Mouse (Mus musculus) kidney, embryonic 16.5 days (tissue): Measurements from ENCODE around the gene Hrc. TPM values are rescaled to one million over a fixed set of nuclear protein-coding genes. Genes with fewer than 3 reads are reported as not detected.

Experiments used
- ATAC-seq: fragments of 200-750 bp; cut with Nextera tagmentation; 2 replicates; pipeline ENCODE4 v1.8.0; 2017; ENCODE audit warnings: moderate TSS enrichment; ENCODE audit not compliant: low FRiP score, low TSS enrichment
- H3K27ac ChIP-seq: fragments of 300-500 bp; sonication (generic); 2 replicates; pipeline ENCODE4 v1.5.1; 2014; ENCODE audit warnings: low read length
- H3K27me3 ChIP-seq: fragments of 300-500 bp; sonication (generic); 2 replicates; pipeline ENCODE4 v1.6.1; 2014; ENCODE audit warnings: low read length, control low read depth, mixed read lengths; ENCODE audit not compliant: insufficient read depth
- H3K36me3 ChIP-seq: fragments of 300-500 bp; sonication (generic); 2 replicates; pipeline ENCODE4 v1.6.1; 2014; ENCODE audit warnings: low read length, control low read depth, mixed read lengths; ENCODE audit not compliant: insufficient read depth
- H3K4me1 ChIP-seq: fragments of 300-500 bp; sonication (generic); 2 replicates; pipeline ENCODE4 v1.6.1; 2014; ENCODE audit warnings: low read length, control low read depth, mixed read lengths; ENCODE audit not compliant: insufficient read depth
- H3K4me2 ChIP-seq: fragments of 300-500 bp; sonication (generic); replicated peaks from 2 replicates; pipeline ENCODE4 v1.6.1; 2014; ENCODE audit warnings: low read depth, low read length
- H3K4me3 ChIP-seq: fragments of 300-500 bp; sonication (generic); 2 replicates; pipeline ENCODE4 v1.5.1; 2014; ENCODE audit warnings: mild to moderate bottlenecking, low read length
- H3K9ac ChIP-seq: fragments of 300-500 bp; sonication (generic); replicated peaks from 2 replicates; pipeline ENCODE4 v1.6.1; 2014; ENCODE audit warnings: low read length
- H3K9me3 ChIP-seq: fragments of 300-500 bp; sonication (generic); 2 replicates; pipeline ENCODE4 v1.6.1; 2016; ENCODE audit warnings: low read length, control low read depth
- WGBS: fragments of 180-500 bp; shearing (Covaris S2); extraction: QIAGEN DNeasy Blood & Tissue Kit; methylation state at CpG from one replicate; pipeline ENCODE4 v1.1.7; 2014; 5-methylcytosine and 5-hydroxymethylcytosine counted together
- polyA plus RNA-seq: library from polyadenylated mRNA; unstranded; fragments of >200 nt; fragmentation: Nextera tagmentation; extraction: Ambion mirVana; gene quantifications from 2 replicates; pipeline ENCODE4 v1.2.1, GENCODE M21; 2015

Gene Hrc
- polyA plus RNA-seq, 1 experiment from 2014 or later = 1.8 TPM

- H3K4me2 ChIP-seq = 0 out of 2 replicates have a peak overlapping the region, but pooled peaks have one; percentile 96
- no peak overlapping the region for H3K9ac ChIP-seq
- no peak for ATAC-seq
- no peak overlapping the region for H3K27ac ChIP-seq
- 73% methylated on average over 16 of the region's 16 CpGs for WGBS
- H3K4me3 ChIP-seq = no peak overlapping the region
- peaks cover 8% of the 10 kb centered on the region for H3K36me3 ChIP-seq
- H3K9me3 ChIP-seq = no peaks in the 10 kb centered on the region
- H3K4me1 ChIP-seq = peaks cover 28% of the 10 kb centered on the region
- peaks cover 38% of the 10 kb centered on the region for H3K27me3 ChIP-seq
Observed at GRCm38 (mm10) chr7:45369022-45369745, 34.1 kb downstream of the Hrc start.

- Histone ChIP-seq H3K27me3 (peaks cover 32% of the 10 kb centered on the region), H3K4me1 (peaks cover 28% of the 10 kb centered on the region), H3K9ac (peak overlapping the region; percentile 22), H3K4me2 (peak overlapping the region; percentile 96), H3K27ac (no peak overlapping the region), H3K9me3 (no peaks in the 10 kb centered on the region), H3K4me3 (peak overlapping the region; percentile 59), H3K36me3 (peaks cover 9% of the 10 kb centered on the region)
- ATAC-seq = peak; percentile 0; the same call in 1 of the 2 replicates
- WGBS = 6% methylated on average over 52 of the region's 52 CpGs
Observed at GRCm38 (mm10) chr7:45369836-45370474, 34.9 kb downstream of the Hrc start.

GRCm38 (mm10) chr7:45370475-45371311 lies 35.6 kb downstream of the Hrc start, which contains the start of gene Lin7b:
Lin7b (minus strand) TSS chr7:45370583.
- peak within 1 kb of the TSS; percentile 96 for H3K4me2 ChIP-seq
- WGBS = 7% methylated on average over 27 of the region's 28 CpGs
- peak; percentile 79 for ATAC-seq
- no peaks in the 10 kb centered on the region for H3K9me3 ChIP-seq
- peak within 1 kb of the TSS; percentile 59 for H3K4me3 ChIP-seq
- H3K9ac ChIP-seq = peak within 1 kb of the TSS; percentile 22
- H3K36me3 ChIP-seq = peaks cover 15% of the 10 kb centered on the region
- no peak within 1 kb of the TSS for H3K27ac ChIP-seq
- H3K4me1 ChIP-seq = peaks cover 28% of the 10 kb centered on the region
- H3K27me3 ChIP-seq = peaks cover 24% of the 10 kb centered on the region

- Histone ChIP-seq H3K4me2 (no peak overlapping the region), H3K36me3 (peaks cover 31% of the 10 kb centered on the region), H3K27ac (no peak overlapping the region), H3K4me1 (peaks cover 20% of the 10 kb centered on the region), H3K4me3 (no peak overlapping the region), H3K27me3 (peaks cover 16% of the 10 kb centered on the region), H3K9ac (no peak overlapping the region), H3K9me3 (no peaks in the 10 kb centered on the region)
- 83% methylated on average over 5 of the region's 5 CpGs for WGBS
- ATAC-seq = no peak
Observed at GRCm38 (mm10) chr7:45372371-45372770, 37.3 kb downstream of the Hrc start.

- H3K4me3 ChIP-seq = no peak overlapping the region
- H3K9ac ChIP-seq = no peak overlapping the region
- no peak overlapping the region for H3K27ac ChIP-seq
- peaks cover 3% of the 10 kb centered on the region for H3K27me3 ChIP-seq
- 91% methylated on average over 8 of the region's 8 CpGs for WGBS
- peaks cover 11% of the 10 kb centered on the region; the same call in 1 of the 2 replicates for H3K4me1 ChIP-seq
- H3K9me3 ChIP-seq = no peaks in the 10 kb centered on the region
- H3K36me3 ChIP-seq = peaks cover 54% of the 10 kb centered on the region
- no peak overlapping the region for H3K4me2 ChIP-seq
- no peak for ATAC-seq
Observed at GRCm38 (mm10) chr7:45374620-45375019, 39.5 kb downstream of the Hrc start.

- Histone ChIP-seq H3K4me1 (0 out of 2 replicates have a peak, but pooled peaks cover under 1% of the 10 kb centered on the region), H3K9me3 (no peaks in the 10 kb centered on the region), H3K27me3 (no peaks in the 10 kb centered on the region), H3K27ac (no peak overlapping the region), H3K9ac (no peak overlapping the region), H3K4me3 (no peak overlapping the region), H3K4me2 (no peak overlapping the region), H3K36me3 (peaks cover 67% of the 10 kb centered on the region)
- ATAC-seq = no peak
- WGBS = 90% methylated on average over 1 of the region's 1 CpGs
Observed at GRCm38 (mm10) chr7:45376057-45376456, 41.0 kb downstream of the Hrc start.

GRCm38 (mm10) chr7:45386077-45386476 lies 51.0 kb downstream of the Hrc start:
- WGBS = 82% methylated on average over 3 of the region's 3 CpGs
- Histone ChIP-seq H3K36me3 (peaks cover 95% of the 10 kb centered on the region), H3K9me3 (no peaks in the 10 kb centered on the region), H3K4me1 (no peaks in the 10 kb centered on the region), H3K27ac (no peak overlapping the region), H3K4me3 (no peak overlapping the region), H3K9ac (no peak overlapping the region), H3K27me3 (no peaks in the 10 kb centered on the region), H3K4me2 (no peak overlapping the region)
- no peak for ATAC-seq

Other genes starting within 250 kb of the Hrc start
- gene Rcn3, start 243.1 kb upstream of the Hrc start, polyA plus RNA-seq = 352 and 369 TPM in 2 replicates
- gene Fcgrt, start 231.4 kb upstream of the Hrc start, polyA plus RNA-seq = 93.7 and 114 TPM in 2 replicates
- 1,363 and 1,408 TPM in 2 replicates for gene Rps11, start 210.9 kb upstream of the Hrc start, polyA plus RNA-seq
- gene Rpl13a, start 206.5 kb upstream of the Hrc start, polyA plus RNA-seq = 1,083 and 1,117 TPM in 2 replicates
- 0.18 TPM in 1 of 2 replicates, not detected in the other for gene Gm45713, start 199.1 kb upstream of the Hrc start, polyA plus RNA-seq
- 0.95 and 1.9 TPM in 2 replicates for gene Flt3l, start 198.9 kb upstream of the Hrc start, polyA plus RNA-seq
- 109 and 112 TPM in 2 replicates for gene Pih1d1, start 181.0 kb upstream of the Hrc start, polyA plus RNA-seq
- 81.2 and 88.6 TPM in 2 replicates for gene Aldh16a1, start 180.7 kb upstream of the Hrc start, polyA plus RNA-seq
- 0.19 and 0.42 TPM in 2 replicates for gene Slc17a7, start 171.3 kb upstream of the Hrc start, polyA plus RNA-seq
- not detected in 2 replicates for gene Gfy, start 155.7 kb upstream of the Hrc start, polyA plus RNA-seq
- not detected in 2 replicates for gene Pth2, start 154.3 kb upstream of the Hrc start, polyA plus RNA-seq
- 0.85 and 0.86 TPM in 2 replicates for gene Ccdc155, start 130.4 kb upstream of the Hrc start, polyA plus RNA-seq
- gene Dkkl1, start 123.1 kb upstream of the Hrc start, polyA plus RNA-seq = 0.78 TPM in 1 of 2 replicates, not detected in the other
- gene Tead2, start 119.5 kb upstream of the Hrc start, polyA plus RNA-seq = 195 and 203 TPM in 2 replicates
- 1.0 and 1.1 TPM in 2 replicates for gene Cd37, start 96.2 kb upstream of the Hrc start, polyA plus RNA-seq
- gene Slc6a16, start 94.2 kb upstream of the Hrc start, polyA plus RNA-seq = 0.28 and 0.30 TPM in 2 replicates
- not detected in 2 replicates for gene Slc6a21, start 57.8 kb upstream of the Hrc start, polyA plus RNA-seq
- gene Trpm4, start 1.5 kb upstream of the Hrc start, polyA plus RNA-seq = 22.3 and 23.6 TPM in 2 replicates
- 5.1 and 6.3 TPM in 2 replicates for gene Ppfia3, start 31.7 kb downstream of the Hrc start, polyA plus RNA-seq
- gene Lin7b, start 35.3 kb downstream of the Hrc start, polyA plus RNA-seq = 1.7 and 1.9 TPM in 2 replicates
- gene Snrnp70, start 60.5 kb downstream of the Hrc start, polyA plus RNA-seq = 211 and 227 TPM in 2 replicates
- not detected in 2 replicates for gene Kcna7, start 70.4 kb downstream of the Hrc start, polyA plus RNA-seq
- gene Ntf5, start 78.4 kb downstream of the Hrc start, polyA plus RNA-seq = 1.5 and 1.6 TPM in 2 replicates
- gene Lhb, start 85.5 kb downstream of the Hrc start, polyA plus RNA-seq = not detected in 2 replicates
- 51.1 and 51.7 TPM in 2 replicates for gene Gys1, start 99.6 kb downstream of the Hrc start, polyA plus RNA-seq
- gene Ruvbl2, start 102.8 kb downstream of the Hrc start, polyA plus RNA-seq = 164 and 173 TPM in 2 replicates
- 5,149 and 5,628 TPM in 2 replicates for gene Ftl1, start 124.6 kb downstream of the Hrc start, polyA plus RNA-seq
- gene Bax, start 131.6 kb downstream of the Hrc start, polyA plus RNA-seq = 172 and 182 TPM in 2 replicates
- 0.80 and 1.1 TPM in 2 replicates for gene Tulp2, start 146.6 kb downstream of the Hrc start, polyA plus RNA-seq
- gene Gm45808, start 151.5 kb downstream of the Hrc start, polyA plus RNA-seq = not detected in 2 replicates
- 2.4 and 3.3 TPM in 2 replicates for gene Dhdh, start 153.5 kb downstream of the Hrc start, polyA plus RNA-seq
- 295 and 299 TPM in 2 replicates for gene Nucb1, start 175.1 kb downstream of the Hrc start, polyA plus RNA-seq
- 24.3 and 24.8 TPM in 2 replicates for gene Ppp1r15a, start 191.0 kb downstream of the Hrc start, polyA plus RNA-seq
- gene Plekha4, start 191.0 kb downstream of the Hrc start, polyA plus RNA-seq = 4.4 and 5.3 TPM in 2 replicates
- gene Hsd17b14, start 219.6 kb downstream of the Hrc start, polyA plus RNA-seq = 13.5 and 15.5 TPM in 2 replicates
- gene Bcat2, start 234.9 kb downstream of the Hrc start, polyA plus RNA-seq = 87.9 and 93.2 TPM in 2 replicates